Mouse (Mus musculus): ENCODE measurements around the gene Rnaseh2c. TPM values are rescaled to one million over a fixed set of nuclear protein-coding genes. Genes with fewer than 3 reads are reported as not detected.
A peak's percentile ranks its signal among the peaks of the same experiment; 100 is the strongest.

Rnaseh2c gene
- polyA plus RNA-seq, 1 experiment from 2014 or later, result 75.4 TPM

DNA sequence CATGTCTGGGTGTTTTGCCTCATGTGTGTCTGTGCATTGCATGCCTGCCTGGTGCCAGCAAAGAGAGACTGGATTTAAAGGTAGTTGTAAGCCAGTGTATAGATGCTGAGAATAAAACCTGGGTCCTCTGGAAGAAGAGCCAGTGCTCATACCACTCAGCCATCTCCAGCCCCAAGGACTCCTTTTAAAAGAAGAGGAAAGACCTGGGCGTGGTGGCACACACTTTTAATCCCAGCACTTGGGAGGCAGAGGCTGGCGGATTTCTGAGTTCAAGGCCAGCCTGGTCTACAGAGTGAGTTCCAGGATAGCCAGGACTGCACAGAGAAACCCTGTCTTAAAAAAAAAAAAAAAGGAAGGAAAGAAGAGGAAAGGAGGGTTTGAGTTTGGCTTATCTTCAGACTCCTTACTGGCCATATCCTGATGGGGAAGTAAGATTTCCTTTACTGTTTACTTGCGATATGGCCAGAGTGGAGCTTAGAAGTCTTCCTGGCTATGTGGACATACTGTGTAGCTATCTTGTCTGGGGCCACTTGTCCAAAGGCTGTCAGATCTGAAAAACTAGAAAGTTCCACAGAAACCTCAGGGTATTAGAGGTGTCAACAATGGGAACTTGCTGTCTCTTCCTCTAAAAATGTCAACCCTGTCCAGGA, 11.2 kb downstream of the Rnaseh2c start:
- Histone ChIP-seq H3K36me3 (ENCODE audit: control insufficient read depth, insufficient read depth, low read length) (no peaks in the 10 kb centered on the region), H3K4me3 (ENCODE audit: low read length) (no peak overlapping the region), H3K4me2 (ENCODE audit: low read length) (no peak overlapping the region), H3K9me3 (ENCODE audit: control insufficient read depth, low read length) (no peaks in the 10 kb centered on the region), H3K27ac (ENCODE audit: low read depth, low read length) (no peak overlapping the region), H3K9ac (ENCODE audit: low read depth, low read length) (no peak overlapping the region), H3K4me1 (ENCODE audit: control insufficient read depth, insufficient read depth, low read depth, low read length) (peaks cover 16% of the 10 kb centered on the region), H3K27me3 (replicated peaks; ENCODE audit: control insufficient read depth, insufficient read depth, low read length) (no peaks in the 10 kb centered on the region; the same call in 1 of the 2 replicates)
- ATAC-seq, result no peak
- 66% methylated on average over 3 of the region's 3 CpGs for WGBS

DNA sequence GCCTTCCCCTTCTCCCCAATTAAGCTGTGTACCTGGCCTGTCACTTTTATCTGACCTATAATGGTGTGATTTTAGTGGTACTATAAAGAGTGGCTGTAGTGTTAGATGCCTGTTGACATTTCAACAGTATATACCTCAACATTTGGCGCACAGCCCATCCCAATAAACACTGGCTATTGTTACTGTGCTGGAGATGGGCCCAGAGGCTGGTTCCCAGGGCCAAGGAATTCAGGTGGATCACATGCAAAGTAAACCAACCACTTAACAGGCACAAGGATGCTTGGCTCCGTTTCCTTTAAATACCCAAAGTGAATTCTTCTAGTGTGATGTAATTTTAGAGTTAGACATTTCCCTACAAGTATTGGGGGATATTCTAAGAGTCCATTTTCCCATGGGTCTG, 13.3 kb downstream of the Rnaseh2c start:
- H3K27me3 ChIP-seq (replicated peaks; ENCODE audit: control insufficient read depth, insufficient read depth, low read length), result no peaks in the 10 kb centered on the region; the same call in 1 of the 2 replicates
- H3K4me1 ChIP-seq (ENCODE audit: control insufficient read depth, insufficient read depth, low read depth, low read length), result peaks cover 5% of the 10 kb centered on the region
- no peak overlapping the region for H3K9ac ChIP-seq (ENCODE audit: low read depth, low read length)
- ATAC-seq, result no peak
- H3K4me3 ChIP-seq (ENCODE audit: low read length), result no peak overlapping the region
- H3K4me2 ChIP-seq (ENCODE audit: low read length), result no peak overlapping the region
- WGBS, result 60% methylated on average over 2 of the region's 2 CpGs
- H3K36me3 ChIP-seq (ENCODE audit: control insufficient read depth, insufficient read depth, low read length), result no peaks in the 10 kb centered on the region
- no peak overlapping the region for H3K27ac ChIP-seq (ENCODE audit: low read depth, low read length)
- no peaks in the 10 kb centered on the region for H3K9me3 ChIP-seq (ENCODE audit: control insufficient read depth, low read length)

DNA sequence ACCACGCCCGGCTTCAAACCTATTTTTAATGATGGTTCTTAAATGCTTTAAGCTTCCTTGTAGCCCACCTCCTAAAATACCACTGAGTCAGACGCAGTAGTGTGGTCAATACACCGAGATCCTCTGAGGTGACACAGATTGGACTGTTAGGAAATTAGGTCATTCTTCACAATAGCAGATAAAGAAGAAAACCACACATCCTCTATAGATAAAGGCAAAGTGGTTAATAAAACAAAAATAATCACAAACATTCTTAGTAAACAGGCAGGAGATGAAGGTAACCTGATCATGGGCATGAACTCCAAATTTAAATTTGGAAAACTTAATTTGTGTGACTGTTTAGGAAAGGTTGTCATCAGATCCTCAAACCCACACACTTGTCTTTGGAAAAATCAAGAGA, 18.3 kb downstream of the Rnaseh2c start:
- H3K4me3 ChIP-seq (ENCODE audit: low read length), result no peak overlapping the region
- WGBS, result 90% methylated on average over 4 of the region's 4 CpGs
- H3K27ac ChIP-seq (ENCODE audit: low read depth, low read length), result no peak overlapping the region

DNA sequence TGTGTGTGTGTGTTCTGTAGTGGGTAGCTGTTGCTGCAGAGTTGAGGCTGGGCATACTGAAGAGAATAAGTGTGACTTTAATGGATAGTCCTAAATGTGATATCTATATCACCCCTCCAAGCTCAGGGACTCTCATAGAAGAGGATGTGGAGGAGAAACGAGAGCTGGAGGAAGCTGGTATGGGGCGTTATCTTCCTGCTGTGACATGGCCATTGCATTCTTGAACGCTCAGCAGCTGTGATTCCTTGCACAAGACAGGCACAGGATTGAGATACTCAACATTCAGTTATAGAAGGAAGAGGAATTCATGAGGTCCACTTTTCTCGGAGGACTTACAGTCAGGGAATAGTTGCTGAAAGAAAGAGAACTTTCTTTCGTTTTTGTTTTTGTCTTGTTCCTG, 20.2 kb downstream of the Rnaseh2c start:
- H3K4me1 ChIP-seq (ENCODE audit: control insufficient read depth, insufficient read depth, low read depth, low read length), result no peaks in the 10 kb centered on the region
- WGBS, result 83% methylated on average over 5 of the region's 5 CpGs
- H3K4me2 ChIP-seq (ENCODE audit: low read length), result no peak overlapping the region
- no peak overlapping the region for H3K4me3 ChIP-seq (ENCODE audit: low read length)
- H3K27me3 ChIP-seq (replicated peaks; ENCODE audit: control insufficient read depth, insufficient read depth, low read length), result no peaks in the 10 kb centered on the region
- H3K9ac ChIP-seq (ENCODE audit: low read depth, low read length), result no peak overlapping the region
- no peak for ATAC-seq
- no peaks in the 10 kb centered on the region for H3K36me3 ChIP-seq (ENCODE audit: control insufficient read depth, insufficient read depth, low read length)
- no peaks in the 10 kb centered on the region for H3K9me3 ChIP-seq (ENCODE audit: control insufficient read depth, low read length)
- no peak overlapping the region for H3K27ac ChIP-seq (ENCODE audit: low read depth, low read length)

More for the DNA sequence above, 18.3 kb downstream of the Rnaseh2c start:
- Histone ChIP-seq H3K4me1 (ENCODE audit: control insufficient read depth, insufficient read depth, low read depth, low read length) (no peaks in the 10 kb centered on the region), H3K4me2 (ENCODE audit: low read length) (no peak overlapping the region), H3K9ac (ENCODE audit: low read depth, low read length) (no peak overlapping the region), H3K9me3 (ENCODE audit: control insufficient read depth, low read length) (no peaks in the 10 kb centered on the region), H3K27me3 (replicated peaks; ENCODE audit: control insufficient read depth, insufficient read depth, low read length) (no peaks in the 10 kb centered on the region; the same call in 1 of the 2 replicates), H3K36me3 (ENCODE audit: control insufficient read depth, insufficient read depth, low read length) (no peaks in the 10 kb centered on the region)
- no peak for ATAC-seq

DNA sequence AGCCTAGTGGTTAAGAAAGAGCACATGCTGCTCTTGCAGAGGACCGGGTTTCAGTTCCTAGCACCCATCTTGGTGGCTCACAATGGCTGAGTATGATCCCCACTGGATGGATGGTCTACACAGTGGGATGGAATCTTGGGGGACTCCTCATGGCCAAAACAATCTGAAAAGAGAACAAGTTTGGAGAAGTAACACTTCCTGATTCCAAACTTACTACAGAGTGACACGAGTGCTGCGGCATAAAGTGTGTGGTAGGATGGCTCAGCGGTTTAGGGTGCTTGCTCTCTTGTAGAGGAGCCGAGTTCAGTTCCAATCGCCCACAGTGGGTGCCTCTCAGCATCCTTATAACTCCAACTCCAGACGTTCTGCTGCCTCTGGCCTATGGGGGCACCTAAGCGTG, 23.6 kb downstream of the Rnaseh2c start:
- H3K27ac ChIP-seq (ENCODE audit: low read depth, low read length), result no peak overlapping the region
- WGBS, result 81% methylated on average over 8 of the region's 8 CpGs
- H3K9me3 ChIP-seq (ENCODE audit: control insufficient read depth, low read length), result no peaks in the 10 kb centered on the region
- H3K4me1 ChIP-seq (ENCODE audit: control insufficient read depth, insufficient read depth, low read depth, low read length), result no peaks in the 10 kb centered on the region
- no peak overlapping the region for H3K9ac ChIP-seq (ENCODE audit: low read depth, low read length)
- no peaks in the 10 kb centered on the region for H3K36me3 ChIP-seq (ENCODE audit: control insufficient read depth, insufficient read depth, low read length)
- ATAC-seq, result no peak
- no peaks in the 10 kb centered on the region for H3K27me3 ChIP-seq (replicated peaks; ENCODE audit: control insufficient read depth, insufficient read depth, low read length)
- H3K4me3 ChIP-seq (ENCODE audit: low read length), result no peak overlapping the region
- H3K4me2 ChIP-seq (ENCODE audit: low read length), result no peak overlapping the region

DNA sequence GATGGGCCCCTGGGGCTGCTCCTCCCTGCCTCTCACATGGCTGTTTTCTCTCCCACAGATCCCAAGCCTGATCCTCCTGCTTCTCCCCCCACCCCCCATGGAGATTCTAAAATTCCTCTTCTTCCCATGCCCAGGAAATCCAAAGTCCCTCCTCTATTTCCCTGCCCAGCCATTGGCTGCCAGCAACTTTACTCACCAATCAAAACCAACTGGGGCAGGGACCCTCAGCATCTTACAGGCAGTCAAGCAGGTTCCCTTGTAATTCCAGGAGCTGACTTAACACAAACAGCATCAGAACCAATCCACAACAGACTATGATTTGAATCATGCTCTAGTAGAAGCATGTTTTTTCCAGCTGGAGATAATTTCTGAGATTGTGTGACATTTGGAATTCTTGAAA, 28.2 kb downstream of the Rnaseh2c start:
- no peaks in the 10 kb centered on the region for H3K27me3 ChIP-seq (replicated peaks; ENCODE audit: control insufficient read depth, insufficient read depth, low read length)
- H3K9me3 ChIP-seq (ENCODE audit: control insufficient read depth, low read length), result no peaks in the 10 kb centered on the region
- no peak overlapping the region for H3K9ac ChIP-seq (ENCODE audit: low read depth, low read length)
- H3K27ac ChIP-seq (ENCODE audit: low read depth, low read length), result no peak overlapping the region
- H3K4me2 ChIP-seq (ENCODE audit: low read length), result no peak overlapping the region
- H3K4me3 ChIP-seq (ENCODE audit: low read length), result no peak overlapping the region
- no peak for ATAC-seq
- no peaks in the 10 kb centered on the region for H3K4me1 ChIP-seq (ENCODE audit: control insufficient read depth, insufficient read depth, low read depth, low read length)
- no peaks in the 10 kb centered on the region for H3K36me3 ChIP-seq (ENCODE audit: control insufficient read depth, insufficient read depth, low read length)

DNA sequence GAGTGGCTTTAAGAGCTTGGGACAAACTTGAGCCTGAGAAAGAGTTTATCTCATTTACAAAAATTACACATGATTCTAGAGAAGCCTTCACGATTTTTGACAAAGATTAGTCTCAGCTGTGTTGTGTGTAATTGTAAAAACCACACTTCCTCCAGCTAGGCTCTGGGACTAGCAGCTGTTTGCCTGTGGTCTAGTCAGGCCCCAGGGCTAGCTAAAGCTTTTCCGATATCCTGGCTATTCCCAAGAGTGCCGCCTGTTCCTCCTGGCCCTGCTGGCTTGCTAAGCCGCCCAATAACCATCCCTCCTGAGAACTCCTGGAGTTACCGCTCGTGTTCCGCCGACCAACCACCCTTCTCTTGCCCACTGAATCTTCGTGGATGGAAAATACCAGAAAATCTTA, 30.4 kb downstream of the Rnaseh2c start:
- no peaks in the 10 kb centered on the region for H3K27me3 ChIP-seq (replicated peaks; ENCODE audit: control insufficient read depth, insufficient read depth, low read length)
- no peak for ATAC-seq
- H3K36me3 ChIP-seq (ENCODE audit: control insufficient read depth, insufficient read depth, low read length), result no peaks in the 10 kb centered on the region
- no peak overlapping the region for H3K27ac ChIP-seq (ENCODE audit: low read depth, low read length)
- no peak overlapping the region for H3K4me3 ChIP-seq (ENCODE audit: low read length)
- 80% methylated on average over 9 of the region's 9 CpGs for WGBS
- H3K4me2 ChIP-seq (ENCODE audit: low read length), result no peak overlapping the region
- no peaks in the 10 kb centered on the region for H3K9me3 ChIP-seq (ENCODE audit: control insufficient read depth, low read length)
- H3K9ac ChIP-seq (ENCODE audit: low read depth, low read length), result no peak overlapping the region
- peaks cover 10% of the 10 kb centered on the region for H3K4me1 ChIP-seq (ENCODE audit: control insufficient read depth, insufficient read depth, low read depth, low read length)

DNA sequence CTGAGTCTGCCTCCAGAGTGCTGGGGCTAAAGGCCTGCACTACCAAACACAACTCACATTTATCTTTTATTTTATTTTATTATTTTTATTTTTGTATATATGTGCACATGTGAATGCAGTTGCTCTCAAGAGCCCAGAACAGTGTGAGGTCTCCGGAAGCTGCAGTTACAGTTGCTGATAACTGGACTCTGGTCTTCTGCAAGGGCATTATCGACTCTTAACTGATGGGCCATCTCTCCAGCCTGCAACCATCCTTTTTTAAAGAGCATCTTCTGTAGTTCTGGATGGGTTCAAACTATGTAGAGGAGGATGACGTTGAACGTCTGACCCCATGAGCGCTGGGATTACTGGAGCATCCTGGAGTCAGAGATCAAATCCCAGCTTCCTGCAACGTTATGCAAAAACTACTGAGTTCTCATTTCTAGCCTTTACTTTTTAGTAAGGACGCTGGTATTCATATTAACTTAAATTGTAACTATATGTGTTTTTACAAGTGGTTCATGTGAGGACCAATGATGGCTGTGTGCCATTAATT, 34.4 kb downstream of the Rnaseh2c start:
- Histone ChIP-seq H3K27me3 (replicated peaks; ENCODE audit: control insufficient read depth, insufficient read depth, low read length) (no peaks in the 10 kb centered on the region), H3K36me3 (ENCODE audit: control insufficient read depth, insufficient read depth, low read length) (peaks cover 16% of the 10 kb centered on the region), H3K4me2 (ENCODE audit: low read length) (peak overlapping the region; percentile 96), H3K9ac (ENCODE audit: low read depth, low read length) (no peak overlapping the region), H3K4me1 (ENCODE audit: control insufficient read depth, insufficient read depth, low read depth, low read length) (peaks cover 20% of the 10 kb centered on the region), H3K9me3 (ENCODE audit: control insufficient read depth, low read length) (no peaks in the 10 kb centered on the region), H3K27ac (ENCODE audit: low read depth, low read length) (no peak overlapping the region; the same call in 1 of the 2 replicates), H3K4me3 (ENCODE audit: low read length) (no peak overlapping the region)
- no peak for ATAC-seq
- WGBS, result 83% methylated on average over 7 of the region's 7 CpGs

DNA sequence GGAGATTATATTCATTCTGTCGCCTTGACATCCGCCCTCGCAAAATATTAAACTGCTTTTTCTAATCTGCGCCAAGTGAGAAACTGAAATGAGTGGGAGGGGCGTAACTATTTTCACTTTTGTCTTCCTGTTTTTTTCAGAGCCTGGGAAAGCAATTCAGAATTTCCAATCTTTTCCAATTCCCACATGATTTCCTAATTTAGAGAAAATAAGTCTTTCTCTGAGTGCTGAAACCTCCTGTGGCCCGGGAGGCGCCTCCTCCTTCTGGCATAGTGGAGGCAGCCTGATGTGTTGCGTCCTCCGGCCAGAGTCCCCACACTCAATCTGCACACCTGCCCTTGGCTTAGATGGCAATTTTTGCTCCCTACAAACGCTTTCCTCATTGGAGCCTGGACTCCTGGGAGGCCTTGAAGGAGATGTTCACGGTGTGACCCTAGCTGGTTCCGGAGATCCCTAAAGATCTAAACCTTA, 34.9 kb downstream of the Rnaseh2c start:
- H3K9me3 ChIP-seq (ENCODE audit: control insufficient read depth, low read length), result no peaks in the 10 kb centered on the region
- peak overlapping the region; percentile 96 for H3K4me2 ChIP-seq (ENCODE audit: low read length)
- no peaks in the 10 kb centered on the region for H3K27me3 ChIP-seq (replicated peaks; ENCODE audit: control insufficient read depth, insufficient read depth, low read length)
- no peak; the same call in 1 of the 2 replicates for ATAC-seq
- 36% methylated on average over 12 of the region's 12 CpGs for WGBS
- peak overlapping the region; percentile 75 for H3K4me3 ChIP-seq (ENCODE audit: low read length)
- peaks cover 21% of the 10 kb centered on the region for H3K36me3 ChIP-seq (ENCODE audit: control insufficient read depth, insufficient read depth, low read length)
- peak overlapping the region; percentile 93 for H3K27ac ChIP-seq (ENCODE audit: low read depth, low read length)
- peak overlapping the region; percentile 86 for H3K9ac ChIP-seq (ENCODE audit: low read depth, low read length)
- peaks cover 20% of the 10 kb centered on the region for H3K4me1 ChIP-seq (ENCODE audit: control insufficient read depth, insufficient read depth, low read depth, low read length)
